Mouse (Mus musculus) forebrain, embryonic 13.5 days (tissue): ENCODE data around the gene Vtn. TPM values are rescaled to one million over a fixed set of nuclear protein-coding genes. Genes with fewer than 3 reads are reported as not detected.

Source experiments
- ATAC-seq: fragments of 200-750 bp; cut with Nextera tagmentation; 2 replicates; pipeline ENCODE4 v1.8.0; 2017
- H3K27ac ChIP-seq: fragments of 300-500 bp; sonication (generic); 2 replicates; pipeline ENCODE4 v1.5.1; 2015; ENCODE audit warnings: inconsistent platforms, mild to moderate bottlenecking, moderate library complexity
- H3K27me3 ChIP-seq: fragments of 300-500 bp; sonication (generic); 2 replicates; pipeline ENCODE4 v1.6.1; 2015; ENCODE audit warnings: mild to moderate bottlenecking, inconsistent platforms
- H3K36me3 ChIP-seq: fragments of 300-500 bp; sonication (generic); 2 replicates; pipeline ENCODE4 v1.6.1; 2015; ENCODE audit warnings: mild to moderate bottlenecking, inconsistent platforms; ENCODE audit not compliant: poor library complexity, severe bottlenecking
- H3K4me1 ChIP-seq: fragments of 300-500 bp; sonication (generic); 2 replicates; pipeline ENCODE4 v1.6.1; 2015; ENCODE audit warnings: inconsistent platforms
- H3K4me2 ChIP-seq: fragments of 300-500 bp; sonication (generic); 2 replicates; pipeline ENCODE4 v1.6.1; 2015; ENCODE audit warnings: inconsistent platforms, mild to moderate bottlenecking, moderate library complexity
- H3K4me3 ChIP-seq: fragments of 300-500 bp; sonication (generic); 2 replicates; pipeline ENCODE4 v1.5.1; 2015; ENCODE audit warnings: mild to moderate bottlenecking, inconsistent platforms
- H3K9ac ChIP-seq: fragments of 300-500 bp; sonication (generic); 2 replicates; pipeline ENCODE4 v1.6.1; 2015; ENCODE audit warnings: mild to moderate bottlenecking, inconsistent platforms
- H3K9me3 ChIP-seq: fragments of 300-500 bp; sonication (generic); replicated peaks from 2 replicates; pipeline ENCODE4 v1.6.1; 2016; ENCODE audit warnings: inconsistent platforms
- WGBS: fragments of 180-500 bp; shearing (Covaris S2); methylation state at CpG from one replicate; pipeline ENCODE4 v1.1.7; 2015; 5-methylcytosine and 5-hydroxymethylcytosine counted together
- polyA plus RNA-seq: library from polyadenylated mRNA; unstranded; fragments of >200 nt; fragmentation: Nextera tagmentation; extraction: Ambion mirVana; gene quantifications from 2 replicates; pipeline ENCODE4 v1.2.1, GENCODE M21; 2015

Gene Vtn
- 38.4 and 53.3 TPM in 2 replicates for polyA plus RNA-seq

DNA sequence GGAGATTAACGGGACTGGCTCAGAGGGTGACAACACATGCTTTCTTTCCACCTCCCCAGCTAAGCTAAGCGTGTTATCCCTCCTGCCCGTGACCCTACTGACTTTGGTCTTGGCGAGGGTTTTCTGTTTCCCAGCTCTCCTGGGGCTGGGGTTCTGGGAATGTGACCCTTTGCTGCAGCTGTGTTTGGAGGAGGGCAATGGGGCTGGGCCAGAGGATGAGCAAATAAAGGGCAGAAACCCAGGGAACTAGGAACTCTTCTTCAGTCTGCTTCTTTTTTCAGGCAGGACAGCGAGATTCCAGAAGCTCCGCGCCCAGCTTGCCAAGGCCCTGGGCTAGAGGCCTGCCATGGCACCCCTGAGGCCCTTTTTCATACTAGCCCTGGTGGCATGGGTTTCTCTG is at the start of gene Vtn:
Gene Vtn (plus strand): TSS at position 88 of the 400 bp plus-strand sequence.
- Histone ChIP-seq H3K36me3 (no peaks in the 10 kb centered on the region), H3K4me2 (peak within 1 kb of the TSS; percentile 91), H3K9me3 (no peaks in the 10 kb centered on the region), H3K9ac (peak within 1 kb of the TSS; percentile 96), H3K27ac (peak within 1 kb of the TSS; percentile 88), H3K4me1 (peaks cover 21% of the 10 kb centered on the region), H3K27me3 (peaks cover 32% of the 10 kb centered on the region), H3K4me3 (peak within 1 kb of the TSS; percentile 91)
- no peak for ATAC-seq
- 63% methylated on average over 7 of the region's 7 CpGs for WGBS

DNA sequence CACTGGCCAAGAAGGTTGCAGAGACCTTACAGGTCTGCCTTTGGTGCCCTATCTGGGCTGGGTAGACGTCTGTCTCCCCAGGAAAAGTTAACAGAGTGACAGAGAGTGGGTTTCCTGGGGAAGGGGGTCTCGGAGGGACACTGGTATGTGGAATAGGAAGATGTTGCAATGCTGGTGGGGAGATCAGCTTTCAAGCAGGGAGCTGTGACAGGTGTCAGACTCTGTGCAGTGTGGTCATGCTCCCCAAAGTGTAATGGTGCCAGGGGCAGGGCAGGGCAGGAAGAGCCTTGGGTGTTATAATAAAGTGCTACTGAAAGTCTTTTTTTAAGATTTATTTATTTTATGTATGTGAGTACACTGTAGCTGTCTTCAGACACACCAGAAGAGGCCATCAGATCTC is 48.6 kb upstream of the Vtn start:
- 56% methylated on average over 2 of the region's 2 CpGs for WGBS
- no peak overlapping the region for H3K27ac ChIP-seq

DNA sequence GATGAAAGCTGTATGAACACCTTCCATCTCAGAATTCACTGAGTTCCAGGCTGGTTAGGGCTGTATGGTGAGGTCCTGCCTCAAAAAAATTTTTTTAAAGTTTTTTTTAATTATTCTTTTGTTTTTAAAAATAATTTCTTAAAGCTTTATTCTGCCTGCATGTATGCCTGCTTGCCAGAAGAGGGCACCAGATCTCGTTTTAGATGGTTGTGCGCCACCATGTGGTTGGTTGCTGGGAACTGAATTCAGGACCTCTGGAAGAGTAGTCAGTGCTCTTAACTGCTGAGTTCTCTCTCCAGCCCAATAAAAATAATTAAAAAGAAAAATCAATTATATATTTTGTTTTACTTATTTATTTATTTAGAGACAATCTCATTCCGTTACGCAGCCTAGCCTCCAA is 45.2 kb upstream of the Vtn start:
- Histone ChIP-seq H3K9ac (no peak overlapping the region), H3K27ac (no peak overlapping the region), H3K4me2 (no peak overlapping the region), H3K4me3 (no peak overlapping the region), H3K4me1 (no peaks in the 10 kb centered on the region), H3K9me3 (no peaks in the 10 kb centered on the region), H3K27me3 (peaks cover 3% of the 10 kb centered on the region; the same call in 1 of the 2 replicates), H3K36me3 (no peaks in the 10 kb centered on the region)
- WGBS: 5% methylated on average over 4 of the region's 4 CpGs
- ATAC-seq: no peak

More for the DNA sequence above, 48.6 kb upstream of the Vtn start:
- Histone ChIP-seq H3K9me3 (no peaks in the 10 kb centered on the region), H3K36me3 (no peaks in the 10 kb centered on the region), H3K4me2 (no peak overlapping the region), H3K27me3 (peaks cover 3% of the 10 kb centered on the region; the same call in 1 of the 2 replicates), H3K4me1 (no peaks in the 10 kb centered on the region), H3K4me3 (no peak overlapping the region), H3K9ac (no peak overlapping the region)
- no peak for ATAC-seq

GRCm38 (mm10) chr11:78454276-78454675 is 44.6 kb upstream of the Vtn start:
- H3K9ac ChIP-seq: no peak overlapping the region
- H3K27me3 ChIP-seq: peaks cover 3% of the 10 kb centered on the region; the same call in 1 of the 2 replicates
- ATAC-seq: no peak
- H3K27ac ChIP-seq: no peak overlapping the region
- H3K4me3 ChIP-seq: no peak overlapping the region
- no peaks in the 10 kb centered on the region for H3K4me1 ChIP-seq
- H3K9me3 ChIP-seq: no peaks in the 10 kb centered on the region
- H3K4me2 ChIP-seq: no peak overlapping the region
- no peaks in the 10 kb centered on the region for H3K36me3 ChIP-seq
- WGBS: 66% methylated on average over 7 of the region's 7 CpGs

GRCm38 (mm10) chr11:78455308-78455707 is 43.6 kb upstream of the Vtn start:
- H3K9ac ChIP-seq: no peak overlapping the region
- no peak overlapping the region for H3K4me2 ChIP-seq
- no peak for ATAC-seq
- 48% methylated on average over 5 of the region's 5 CpGs for WGBS
- no peaks in the 10 kb centered on the region for H3K36me3 ChIP-seq
- H3K27me3 ChIP-seq: peaks cover 1% of the 10 kb centered on the region; the same call in 1 of the 2 replicates
- H3K9me3 ChIP-seq: no peaks in the 10 kb centered on the region
- H3K4me3 ChIP-seq: no peak overlapping the region
- no peaks in the 10 kb centered on the region for H3K4me1 ChIP-seq
- H3K27ac ChIP-seq: no peak overlapping the region

DNA sequence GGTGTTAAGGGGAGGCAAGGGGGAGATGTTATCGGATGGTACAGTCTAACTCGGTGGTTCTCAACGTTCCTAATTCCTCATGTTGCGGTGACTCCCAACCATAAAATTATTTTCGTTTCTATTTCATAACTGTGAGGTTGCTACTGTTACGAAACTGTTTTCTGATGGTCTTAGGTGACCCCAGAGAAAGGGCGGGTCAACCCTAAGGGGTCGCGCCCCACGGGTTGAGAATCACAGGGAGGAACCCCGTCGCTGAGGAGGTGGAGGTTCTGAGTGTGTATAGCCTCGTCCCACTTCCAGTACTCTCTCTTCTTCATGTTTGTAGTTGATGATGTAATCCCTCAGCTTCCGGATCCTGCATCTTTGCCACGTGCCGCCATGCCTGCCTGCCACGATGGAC is 40.2 kb upstream of the Vtn start:
- no peaks in the 10 kb centered on the region for H3K27me3 ChIP-seq
- H3K4me2 ChIP-seq: no peak overlapping the region
- WGBS: 87% methylated on average over 17 of the region's 17 CpGs
- no peaks in the 10 kb centered on the region for H3K36me3 ChIP-seq
- no peaks in the 10 kb centered on the region for H3K4me1 ChIP-seq
- no peak overlapping the region for H3K9ac ChIP-seq
- no peak overlapping the region for H3K4me3 ChIP-seq
- H3K9me3 ChIP-seq: 0 out of 2 replicates have a peak, but pooled peaks cover 4% of the 10 kb centered on the region
- no peak for ATAC-seq
- H3K27ac ChIP-seq: no peak overlapping the region

DNA sequence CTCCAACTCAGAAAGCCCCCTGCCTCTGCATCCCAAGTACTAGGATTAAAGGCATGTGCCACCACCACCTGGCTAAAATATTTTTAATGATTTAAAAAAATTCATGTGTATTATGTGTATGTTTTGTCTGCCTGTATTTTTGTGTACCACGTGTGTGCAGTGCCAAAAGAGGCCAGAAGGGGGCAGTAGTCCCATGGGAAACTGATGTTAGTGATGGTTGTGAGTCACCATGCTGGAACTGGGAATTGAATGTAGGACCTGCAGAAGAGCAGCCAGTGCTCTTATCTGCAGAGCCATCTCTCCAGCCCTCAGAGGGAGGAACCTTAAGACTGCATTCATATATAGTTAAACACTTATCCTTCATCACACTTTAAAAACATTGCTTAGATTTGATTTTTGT is 37.0 kb upstream of the Vtn start:
- 59% methylated on average over 1 of the region's 1 CpGs for WGBS
- no peaks in the 10 kb centered on the region for H3K36me3 ChIP-seq
- 0 out of 2 replicates have a peak, but pooled peaks cover 4% of the 10 kb centered on the region for H3K9me3 ChIP-seq
- H3K9ac ChIP-seq: no peak overlapping the region
- peaks cover 15% of the 10 kb centered on the region for H3K4me1 ChIP-seq
- no peaks in the 10 kb centered on the region for H3K27me3 ChIP-seq
- no peak for ATAC-seq
- no peak overlapping the region for H3K4me3 ChIP-seq
- H3K27ac ChIP-seq: no peak overlapping the region
- no peak overlapping the region for H3K4me2 ChIP-seq

DNA sequence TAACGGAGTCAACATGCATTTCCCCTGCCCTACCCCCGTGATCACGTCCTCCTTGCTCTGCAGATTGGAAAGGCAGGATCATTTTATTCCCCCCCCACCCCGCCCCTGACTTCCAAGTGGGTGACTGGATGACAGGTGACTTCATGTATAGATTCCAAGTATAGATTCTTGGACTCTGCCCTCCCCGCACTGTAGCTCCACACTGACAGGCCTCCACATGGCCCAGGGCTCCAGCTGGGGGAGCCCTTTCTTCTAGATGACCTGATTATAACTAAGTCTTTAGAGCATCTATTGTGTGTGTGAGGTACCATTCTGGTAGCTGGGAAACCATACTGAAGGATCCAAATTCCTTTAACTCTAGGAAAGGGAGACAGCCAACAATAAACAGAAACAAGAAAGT is 36.2 kb upstream of the Vtn start:
- H3K4me1 ChIP-seq: peaks cover 16% of the 10 kb centered on the region
- 0 out of 2 replicates have a peak, but pooled peaks cover 4% of the 10 kb centered on the region for H3K9me3 ChIP-seq
- H3K27me3 ChIP-seq: no peaks in the 10 kb centered on the region
- no peak overlapping the region for H3K4me3 ChIP-seq
- no peak for ATAC-seq
- H3K27ac ChIP-seq: no peak overlapping the region
- H3K9ac ChIP-seq: no peak overlapping the region
- WGBS: 75% methylated on average over 5 of the region's 5 CpGs
- H3K4me2 ChIP-seq: no peak overlapping the region
- H3K36me3 ChIP-seq: no peaks in the 10 kb centered on the region

GRCm38 (mm10) chr11:78463286-78464036 is 35.4 kb upstream of the Vtn start:
- no peak for ATAC-seq
- Histone ChIP-seq H3K4me3 (no peak overlapping the region), H3K9me3 (0 out of 2 replicates have a peak, but pooled peaks cover 4% of the 10 kb centered on the region), H3K4me1 (peaks cover 16% of the 10 kb centered on the region), H3K4me2 (no peak overlapping the region), H3K27me3 (no peaks in the 10 kb centered on the region), H3K36me3 (no peaks in the 10 kb centered on the region), H3K9ac (no peak overlapping the region), H3K27ac (no peak overlapping the region)
- WGBS: 74% methylated on average over 13 of the region's 13 CpGs

GRCm38 (mm10) chr11:78465116-78465515 is 33.8 kb upstream of the Vtn start:
- no peaks in the 10 kb centered on the region for H3K27me3 ChIP-seq
- H3K4me2 ChIP-seq: peak overlapping the region; percentile 87
- peaks cover 16% of the 10 kb centered on the region for H3K4me1 ChIP-seq
- peak overlapping the region; percentile 83 for H3K9ac ChIP-seq
- WGBS: 30% methylated on average over 9 of the region's 9 CpGs
- no peak for ATAC-seq
- no peaks in the 10 kb centered on the region for H3K36me3 ChIP-seq
- H3K27ac ChIP-seq: 0 out of 2 replicates have a peak overlapping the region, but pooled peaks have one; percentile 10
- peak overlapping the region; percentile 80 for H3K4me3 ChIP-seq
- H3K9me3 ChIP-seq: 0 out of 2 replicates have a peak, but pooled peaks cover 4% of the 10 kb centered on the region

- H3K4me2 ChIP-seq: peak within 1 kb of the TSS; percentile 87
- peak within 1 kb of the TSS; percentile 86 for H3K27ac ChIP-seq
- under 1% methylated on average over 41 of the region's 41 CpGs for WGBS
- H3K4me3 ChIP-seq: peak within 1 kb of the TSS; percentile 80
- peaks cover 16% of the 10 kb centered on the region for H3K4me1 ChIP-seq
- H3K9me3 ChIP-seq: 0 out of 2 replicates have a peak, but pooled peaks cover 4% of the 10 kb centered on the region
- no peaks in the 10 kb centered on the region for H3K36me3 ChIP-seq
- H3K9ac ChIP-seq: peak within 1 kb of the TSS; percentile 83
- no peaks in the 10 kb centered on the region for H3K27me3 ChIP-seq
- peak; percentile 95 for ATAC-seq
Measured at GRCm38 (mm10) chr11:78465568-78466180, 33.2 kb upstream of the Vtn start, which contains the start of gene Slc46a1. Gene Slc46a1, plus strand, starts transcription at chr11:78465697.
